Mouse (Mus musculus): ENCODE measurements around the gene Keg1.

The Keg1 gene

DNA sequence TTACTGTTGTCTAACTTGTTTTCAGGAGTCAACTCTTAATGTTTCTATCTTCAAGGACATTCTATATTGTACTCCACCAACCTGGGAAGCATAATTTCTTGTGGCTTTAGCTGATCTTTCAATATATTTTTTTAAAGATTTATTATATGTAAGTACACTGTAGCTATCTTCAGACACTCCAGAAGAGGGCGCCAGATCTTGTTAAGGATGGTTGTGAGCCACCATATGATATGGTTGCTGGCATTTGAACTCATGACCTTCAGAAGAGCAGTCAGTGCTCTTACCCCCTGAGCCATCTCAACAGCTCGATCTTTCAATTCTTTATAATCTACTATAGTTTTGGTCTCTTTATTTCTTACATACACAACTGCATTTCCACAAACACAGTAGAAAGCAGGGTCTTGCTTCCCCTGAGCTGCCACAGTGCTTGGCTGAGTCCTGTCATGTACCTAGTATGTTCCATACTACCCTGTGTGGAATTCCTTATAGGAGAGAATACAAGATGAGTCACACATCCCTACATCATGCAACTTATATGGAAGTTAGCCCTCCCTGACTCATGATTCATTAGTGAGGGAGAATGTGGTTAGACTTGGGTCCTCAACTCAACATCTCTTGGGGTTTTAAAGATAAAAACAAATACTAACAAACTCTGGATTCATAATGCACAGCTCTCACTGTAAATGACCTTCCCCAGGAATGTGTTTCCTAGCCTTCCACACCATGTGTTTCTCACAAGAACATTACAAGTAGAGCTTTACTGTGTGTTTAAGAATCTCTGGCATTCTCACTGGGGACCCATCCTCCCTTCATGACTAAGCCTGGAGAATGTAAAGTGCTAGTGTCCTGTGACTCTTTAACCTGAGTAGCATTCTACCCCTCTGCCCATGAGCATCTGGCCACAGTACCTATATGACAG is 66.9 kb downstream of the Keg1 start:
- no peak for DNase-seq (ENCODE audit: low read depth, low spot score)

DNA sequence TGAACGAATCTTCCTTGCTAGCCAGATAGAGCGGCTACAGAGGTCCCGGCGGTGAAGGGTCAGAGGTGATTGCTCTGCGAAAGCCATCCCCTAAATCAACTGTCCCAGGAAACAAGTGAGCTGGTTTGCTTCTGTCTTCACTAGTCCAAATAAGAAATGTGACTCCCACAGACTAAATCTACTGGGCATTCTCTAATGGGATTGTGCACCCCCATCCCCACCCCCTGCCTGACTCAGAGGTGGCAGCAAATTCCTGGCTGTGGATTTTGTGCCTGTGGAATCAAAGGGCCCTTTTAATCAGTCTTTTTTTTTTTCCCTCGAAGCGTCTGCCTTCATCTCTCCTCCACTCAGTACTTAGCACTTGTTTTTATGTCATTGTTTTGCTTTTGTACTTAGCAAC is 69.7 kb downstream of the Keg1 start, which contains the start of gene Cntf:
Gene Cntf, minus strand, starts transcription at position 325 of the 400 bp plus-strand sequence.
- DNase-seq (ENCODE audit: low read depth, low spot score), result no peak
